In genomic region chr15:98512799-98513321, GRCm38 (mm10) we compare ENCODE assay signal across 1 mouse cellular context.
A peak's percentile ranks its signal among the peaks of the same experiment; 100 is the strongest.
TF ChIP-seq lines count a peak whose summit lies in the region.

No protein-coding gene starts in this region.

TF ChIP-seq in CH12.LX, 34 proteins besides CTCF, POLR2A, EP300 and RAD21 (continued from another document):
- TF ChIP-seq USF1 (IDR thresholded peaks at IDR 0.05; ENCODE audit: low read depth, low read length) (peak; percentile 24; the same call in 1 of the 2 replicates), RCOR1 (conservative IDR thresholded peaks at IDR 0.05; ENCODE audit: low read depth, low read length) (no peak; the same call in 1 of the 2 replicates)
